Mouse (Mus musculus) embryonic facial prominence, embryonic 11.5 days (tissue): ENCODE measurements at regions not wholly inside any gene's neighbourhood (a gene's known extent, or its start where the extent isn't known, plus 50 kb on each side); places are given as distances from the start of the nearest gene placed in this dataset.

Experiments used
- ATAC-seq: fragments of 200-750 bp; cut with Nextera tagmentation; replicated peaks from 2 replicates; pipeline ENCODE4 v1.8.0; 2017; ENCODE audit warnings: low read depth; ENCODE audit not compliant: insufficient number of reproducible peaks, low FRiP score, low TSS enrichment
- DNase-seq: peaks from one replicate; pipeline ENCODE4 v3.0.0-alpha.2; 2015; ENCODE audit warnings: low spot score
- H3K27ac ChIP-seq: fragments of 300-500 bp; sonication (generic); replicated peaks from 2 replicates; pipeline ENCODE4 v1.5.1; 2014; ENCODE audit warnings: mild to moderate bottlenecking, low read depth, low read length, control low read depth
- H3K27me3 ChIP-seq: fragments of 300-500 bp; sonication (generic); 2 replicates; pipeline ENCODE4 v1.6.1; 2014; ENCODE audit warnings: mild to moderate bottlenecking, low read length, moderate library complexity, mixed read lengths; ENCODE audit not compliant: control insufficient read depth, insufficient read depth
- H3K36me3 ChIP-seq: fragments of 300-500 bp; sonication (generic); replicated peaks from 2 replicates; pipeline ENCODE4 v1.6.1; 2014; ENCODE audit warnings: low read depth, mild to moderate bottlenecking, low read length, moderate library complexity, mixed read lengths; ENCODE audit not compliant: control insufficient read depth, insufficient read depth
- H3K4me1 ChIP-seq: fragments of 300-500 bp; sonication (generic); 2 replicates; pipeline ENCODE4 v1.6.1; 2014; ENCODE audit warnings: low read length, mixed read lengths; ENCODE audit not compliant: control insufficient read depth, insufficient read depth
- H3K4me2 ChIP-seq: fragments of 300-500 bp; sonication (generic); 2 replicates; pipeline ENCODE4 v1.6.1; 2014; ENCODE audit warnings: low read depth, mild to moderate bottlenecking, control low read depth, low read length, moderate library complexity
- H3K4me3 ChIP-seq: fragments of 300-500 bp; sonication (generic); 2 replicates; pipeline ENCODE4 v1.5.1; 2014; ENCODE audit warnings: low read depth, low read length, control low read depth
- H3K9ac ChIP-seq: fragments of 300-500 bp; sonication (generic); replicated peaks from 2 replicates; pipeline ENCODE4 v1.6.1; 2014; ENCODE audit warnings: mild to moderate bottlenecking, control low read depth, low read length
- H3K9me3 ChIP-seq: fragments of 300-500 bp; sonication (generic); replicated peaks from 2 replicates; pipeline ENCODE4 v1.6.1; 2016; ENCODE audit warnings: mild to moderate bottlenecking, low read length, inconsistent platforms, mixed read lengths; ENCODE audit not compliant: control insufficient read depth
- WGBS: fragments of 180-500 bp; shearing (Covaris S2); extraction: QIAGEN DNeasy Blood & Tissue Kit; methylation state at CpG from one replicate; pipeline ENCODE4 v1.1.7; 2014; 5-methylcytosine and 5-hydroxymethylcytosine counted together

GRCm38 (mm10) chr7:111937102-111937501 lies 86.2 kb upstream of the Usp47 start:
- Histone ChIP-seq H3K4me1 (no peaks in the 10 kb centered on the region), H3K9ac (no peak overlapping the region), H3K9me3 (no peaks in the 10 kb centered on the region), H3K36me3 (no peaks in the 10 kb centered on the region), H3K27me3 (no peaks in the 10 kb centered on the region), H3K4me3 (no peak overlapping the region), H3K27ac (no peak overlapping the region), H3K4me2 (no peak overlapping the region)
- 66% methylated on average over 2 of the region's 2 CpGs for WGBS
- ATAC-seq (no peak), DNase-seq (no peak)

GRCm38 (mm10) chr7:111932725-111933124 lies 90.6 kb upstream of the Usp47 start:
- ATAC-seq (no peak), DNase-seq (no peak)
- 94% methylated on average over 2 of the region's 2 CpGs for WGBS
- Histone ChIP-seq H3K27me3 (no peaks in the 10 kb centered on the region), H3K4me1 (no peaks in the 10 kb centered on the region), H3K27ac (no peak overlapping the region), H3K4me3 (no peak overlapping the region), H3K36me3 (no peaks in the 10 kb centered on the region), H3K9ac (no peak overlapping the region), H3K9me3 (no peaks in the 10 kb centered on the region), H3K4me2 (no peak overlapping the region)

GRCm38 (mm10) chr7:111919961-111920360 lies 103.3 kb upstream of the Usp47 start:
- Histone ChIP-seq H3K27me3 (no peaks in the 10 kb centered on the region), H3K4me2 (no peak overlapping the region), H3K4me1 (no peaks in the 10 kb centered on the region), H3K27ac (no peak overlapping the region), H3K4me3 (no peak overlapping the region), H3K9me3 (no peaks in the 10 kb centered on the region), H3K9ac (no peak overlapping the region), H3K36me3 (no peaks in the 10 kb centered on the region)
- WGBS, result 96% methylated on average over 1 of the region's 1 CpGs
- no peak for DNase-seq
- no peak for ATAC-seq

GRCm38 (mm10) chr7:111903741-111904231 lies 119.5 kb upstream of the Usp47 start:
- Histone ChIP-seq H3K4me2 (no peak overlapping the region), H3K9ac (no peak overlapping the region), H3K4me3 (no peak overlapping the region), H3K36me3 (no peaks in the 10 kb centered on the region), H3K27ac (no peak overlapping the region), H3K4me1 (no peaks in the 10 kb centered on the region), H3K9me3 (no peaks in the 10 kb centered on the region), H3K27me3 (no peaks in the 10 kb centered on the region)
- 90% methylated on average over 7 of the region's 7 CpGs for WGBS
- DNase-seq, result no peak
- ATAC-seq, result no peak

GRCm38 (mm10) chr7:111897016-111897415 lies 117.2 kb upstream of the Galnt18 start:
- Histone ChIP-seq H3K27me3 (no peaks in the 10 kb centered on the region), H3K27ac (no peak overlapping the region)

GRCm38 (mm10) chr7:111896255-111896654 lies 116.5 kb upstream of the Galnt18 start:
- H3K9ac ChIP-seq, result no peak overlapping the region
- H3K4me3 ChIP-seq, result no peak overlapping the region
- H3K4me1 ChIP-seq, result no peaks in the 10 kb centered on the region
- no peaks in the 10 kb centered on the region for H3K36me3 ChIP-seq
- 75% methylated on average over 5 of the region's 5 CpGs for WGBS
- no peak overlapping the region for H3K4me2 ChIP-seq
- H3K27me3 ChIP-seq, result no peaks in the 10 kb centered on the region
- H3K27ac ChIP-seq, result no peak overlapping the region
- DNase-seq (no peak), ATAC-seq (no peak)
- H3K9me3 ChIP-seq, result no peaks in the 10 kb centered on the region

More at GRCm38 (mm10) chr7:111897016-111897415, 117.2 kb upstream of the Galnt18 start:
- 90% methylated on average over 1 of the region's 1 CpGs for WGBS
- H3K4me2 ChIP-seq, result no peak overlapping the region
- ATAC-seq, result no peak
- H3K9me3 ChIP-seq, result no peaks in the 10 kb centered on the region
- no peak overlapping the region for H3K4me3 ChIP-seq
- H3K36me3 ChIP-seq, result no peaks in the 10 kb centered on the region
- H3K9ac ChIP-seq, result no peak overlapping the region
- H3K4me1 ChIP-seq, result no peaks in the 10 kb centered on the region
- no peak for DNase-seq

GRCm38 (mm10) chr7:111882991-111883390 lies 103.2 kb upstream of the Galnt18 start:
- H3K4me3 ChIP-seq, result no peak overlapping the region
- H3K9me3 ChIP-seq, result no peaks in the 10 kb centered on the region
- DNase-seq, result no peak
- H3K36me3 ChIP-seq, result no peaks in the 10 kb centered on the region
- no peak overlapping the region for H3K9ac ChIP-seq
- no peaks in the 10 kb centered on the region for H3K27me3 ChIP-seq
- no peak overlapping the region for H3K27ac ChIP-seq
- no peak for ATAC-seq
- 81% methylated on average over 2 of the region's 2 CpGs for WGBS
- H3K4me2 ChIP-seq, result no peak overlapping the region
- no peaks in the 10 kb centered on the region for H3K4me1 ChIP-seq

- H3K4me2 ChIP-seq, result no peak overlapping the region
- H3K4me1 ChIP-seq, result no peaks in the 10 kb centered on the region
- no peak for ATAC-seq
- no peak overlapping the region for H3K4me3 ChIP-seq
- H3K9ac ChIP-seq, result no peak overlapping the region
- no peaks in the 10 kb centered on the region for H3K27me3 ChIP-seq
- 79% methylated on average over 4 of the region's 4 CpGs for WGBS
- H3K36me3 ChIP-seq, result no peaks in the 10 kb centered on the region
- H3K9me3 ChIP-seq, result no peaks in the 10 kb centered on the region
- no peak for DNase-seq
- no peak overlapping the region for H3K27ac ChIP-seq
Observed at GRCm38 (mm10) chr7:111880067-111880675, 100.4 kb upstream of the Galnt18 start.
